Mouse (Mus musculus): ENCODE data around the gene Gm14226.
A peak's percentile ranks its signal among the peaks of the same experiment; 100 is the strongest.
"Not testable (repeated sequence)": the region's sequence is repeated elsewhere in the genome, so short reads cannot be mapped to it uniquely, and the experiment has no call there.

The Gm14226 gene

DNA sequence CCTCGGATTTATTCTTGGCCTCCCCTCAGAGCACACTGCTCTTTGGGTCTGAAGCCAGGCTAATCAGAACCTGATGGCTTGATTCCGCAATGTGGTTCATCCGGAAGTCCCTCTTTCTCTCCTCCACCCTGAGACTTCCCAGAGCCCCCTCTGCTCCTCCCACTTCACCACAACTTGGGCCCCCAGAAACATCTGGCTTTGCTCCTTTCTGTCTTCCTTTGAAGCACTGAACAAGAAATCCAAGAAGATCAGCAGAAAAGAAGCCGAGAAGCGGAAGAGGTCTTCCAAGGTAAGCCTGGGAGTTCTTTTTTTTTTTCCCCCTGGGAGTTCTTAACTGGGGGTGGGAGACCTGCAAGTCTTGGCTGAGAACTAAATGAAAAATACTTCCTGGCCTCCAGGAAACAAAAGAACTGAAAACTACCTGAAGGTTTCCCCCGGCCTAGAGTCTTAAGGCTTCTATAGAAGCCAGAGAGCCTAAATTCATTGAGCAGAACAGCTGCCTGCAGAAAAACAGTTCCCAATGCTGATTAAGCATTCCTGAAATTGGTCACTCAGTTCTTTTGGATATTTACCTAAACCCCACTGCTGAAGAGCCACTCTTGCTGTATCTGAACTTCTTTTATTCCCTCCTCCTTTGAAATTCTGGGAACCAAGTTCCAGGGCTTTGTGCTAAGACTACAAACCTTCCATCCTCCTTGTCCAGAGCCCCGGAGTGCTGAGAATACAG is 29.5 kb downstream of the Gm14226 start:
- no peak for DNase-seq (ENCODE audit: low read depth)

GRCm38 (mm10) chr2:155050108-155050503 is 32.0 kb downstream of the Gm14226 start:
- no peak for DNase-seq (ENCODE audit: low read depth)

DNA sequence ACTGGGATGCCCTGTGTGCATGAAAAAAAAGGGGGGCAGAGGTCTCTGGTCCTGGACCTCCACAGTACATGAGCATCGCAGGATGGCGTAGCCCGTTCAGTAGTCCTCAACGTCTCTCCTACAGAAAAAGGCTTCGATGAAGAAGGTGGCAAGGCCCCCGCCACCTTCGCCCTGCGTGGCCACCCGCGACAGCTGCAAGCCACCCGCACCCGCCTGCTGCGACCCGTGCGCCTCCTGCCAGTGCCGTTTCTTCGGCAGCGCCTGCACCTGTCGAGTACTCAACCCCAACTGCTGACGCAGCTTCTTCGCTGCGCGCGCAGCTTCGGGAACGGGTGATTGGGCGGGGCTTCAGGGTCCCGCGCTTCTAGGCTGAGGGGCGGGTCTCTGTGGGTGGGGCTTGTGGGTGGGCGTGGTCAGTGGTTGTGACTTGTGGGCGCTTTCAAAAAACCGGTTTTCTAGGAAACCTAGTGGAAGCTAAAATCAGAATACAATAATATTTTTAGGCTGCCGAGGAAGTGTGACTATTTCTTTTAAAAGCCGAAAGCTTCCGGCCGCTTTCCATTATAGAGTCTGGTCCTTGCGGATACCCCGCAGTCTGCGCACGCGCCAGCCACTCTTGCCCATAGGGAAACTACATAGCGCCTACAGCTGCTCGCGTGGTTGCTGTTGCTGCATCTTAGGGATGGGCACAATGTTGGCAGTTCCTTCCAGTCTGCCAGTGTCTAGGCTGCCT is 32.6 kb downstream of the Gm14226 start:
- DNase-seq (ENCODE audit: low read depth): peak; percentile 98

DNA sequence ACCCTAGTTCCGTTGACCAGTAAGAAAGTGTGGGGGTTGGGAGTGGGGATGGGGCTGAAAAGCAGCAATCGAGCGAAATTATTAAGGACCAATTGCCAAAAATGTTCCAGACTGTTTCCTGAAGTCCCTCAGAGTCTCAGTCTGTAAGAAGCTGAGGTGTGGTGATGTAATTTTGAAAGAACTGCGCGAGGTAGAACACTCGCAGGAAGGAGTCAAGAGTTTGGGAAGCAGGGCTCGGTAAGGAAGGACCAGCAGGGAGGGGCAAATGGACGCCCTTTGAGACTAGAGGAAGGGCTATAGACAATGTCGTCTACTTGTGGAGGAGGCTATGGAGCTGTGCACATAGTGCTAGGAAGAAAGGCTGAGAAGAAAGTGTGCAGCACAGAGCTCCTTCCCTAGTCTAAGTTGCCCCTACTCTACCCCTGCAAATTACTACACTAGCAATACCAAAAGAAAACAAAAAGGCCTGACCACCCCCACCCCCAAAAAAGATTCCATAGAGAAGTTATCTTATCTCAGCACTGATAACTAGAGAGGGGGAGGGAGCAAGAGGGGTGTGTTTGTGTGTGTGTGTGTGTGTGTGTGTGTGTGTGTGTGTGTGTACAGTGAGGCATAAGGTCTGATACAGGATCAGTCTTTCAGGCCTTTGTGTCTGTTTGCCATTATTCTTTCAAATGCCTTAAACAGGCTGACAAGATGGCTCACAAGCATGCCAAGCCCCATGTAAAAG is 33.7 kb downstream of the Gm14226 start:
- DNase-seq (ENCODE audit: low read depth): peak; percentile 16

- no peak for DNase-seq (ENCODE audit: low read depth)
Measured at GRCm38 (mm10) chr2:155052681-155053080, 34.6 kb downstream of the Gm14226 start.

GRCm38 (mm10) chr2:155053512-155053911 is 35.4 kb downstream of the Gm14226 start:
- DNase-seq (ENCODE audit: low read depth): not testable (repeated sequence)

DNA sequence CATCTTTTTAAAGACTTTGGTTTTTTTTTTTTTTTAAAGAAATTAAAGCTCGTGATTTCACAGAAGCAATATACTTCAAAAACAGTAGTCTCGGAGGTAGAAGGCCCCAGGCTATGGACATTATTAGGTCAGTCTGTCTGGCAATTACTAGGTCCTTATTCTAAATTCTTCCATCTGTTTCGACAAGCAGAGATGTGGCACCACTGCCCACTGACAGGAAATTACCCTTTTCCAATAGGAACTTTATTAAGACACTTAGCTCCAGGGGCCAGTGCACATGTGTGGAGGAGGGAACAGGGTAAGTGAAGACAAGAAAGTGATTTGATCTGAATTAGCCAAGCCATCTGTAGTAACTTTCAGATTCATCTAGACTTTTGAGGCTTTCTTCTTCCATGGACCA is 36.6 kb downstream of the Gm14226 start:
- no peak for DNase-seq (ENCODE audit: low read depth)

DNA sequence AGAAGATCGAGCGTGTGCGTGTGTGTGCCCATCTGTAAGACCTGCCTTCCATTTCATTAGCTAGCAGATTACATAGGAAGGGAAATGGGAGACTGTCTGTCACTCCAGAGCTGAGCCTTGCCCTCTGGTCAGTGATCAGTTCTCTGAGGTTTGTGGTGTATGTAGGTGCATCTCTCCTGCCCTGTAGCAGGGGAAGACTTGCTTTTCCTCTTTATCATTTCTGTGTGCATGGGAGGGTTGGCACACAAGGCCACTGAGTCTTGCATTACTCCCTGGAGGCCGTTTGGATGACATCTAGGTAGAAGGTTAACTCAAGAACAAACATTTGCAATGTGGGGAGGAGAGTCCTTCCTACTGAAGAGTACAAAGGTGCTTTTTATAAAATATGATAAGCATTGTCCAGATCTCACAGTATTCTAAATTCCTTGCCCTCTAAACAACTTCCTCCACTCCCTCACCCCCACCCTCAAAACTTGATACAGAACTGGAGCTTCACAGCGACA is 38.1 kb downstream of the Gm14226 start:
- DNase-seq (ENCODE audit: low read depth): no peak

DNA sequence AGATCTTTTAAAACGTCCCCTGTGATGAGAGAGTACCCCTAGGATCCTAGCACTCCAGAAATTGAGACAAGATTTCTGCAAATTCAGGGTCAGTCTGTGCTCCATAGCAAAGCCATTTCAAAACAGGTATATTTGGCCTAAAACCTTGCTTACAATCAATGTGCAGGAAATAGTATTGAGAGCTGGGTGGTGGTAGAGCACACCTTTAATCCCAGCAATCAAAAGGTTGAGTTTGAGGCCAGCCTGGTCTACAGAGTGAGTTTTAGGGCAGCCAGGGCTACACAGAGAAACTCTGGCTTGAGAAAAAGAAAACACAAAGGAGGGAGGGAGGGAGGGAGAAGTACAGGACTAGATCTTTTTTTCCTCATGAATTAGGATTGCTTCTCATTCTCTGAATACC is 39.3 kb downstream of the Gm14226 start:
- no peak for DNase-seq (ENCODE audit: low read depth)

DNA sequence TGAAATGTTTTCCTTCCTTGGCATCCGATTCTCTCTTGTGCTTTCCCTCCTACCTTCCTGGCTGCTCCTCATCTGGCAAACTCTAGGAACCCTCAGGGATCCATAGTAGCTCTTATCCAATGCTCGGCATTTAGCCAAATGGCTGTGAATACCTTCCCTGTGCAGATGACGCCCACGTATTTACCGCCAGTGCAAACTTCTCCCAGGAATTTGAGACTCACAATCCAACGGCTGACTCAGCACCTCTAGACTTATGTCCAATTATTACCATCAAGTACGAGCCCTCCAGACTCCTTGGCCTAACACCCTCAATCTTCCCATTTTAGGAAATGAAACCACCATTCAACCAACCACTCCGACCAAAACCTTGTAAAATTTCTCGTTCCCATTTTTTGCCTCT is 53.0 kb downstream of the Gm14226 start:
- DNase-seq (ENCODE audit: low read depth): no peak

- DNase-seq (ENCODE audit: low read depth): no peak
Measured at GRCm38 (mm10) chr2:155072353-155073145, 54.5 kb downstream of the Gm14226 start.

GRCm38 (mm10) chr2:155073347-155073746 is 55.3 kb downstream of the Gm14226 start:
- DNase-seq (ENCODE audit: low read depth): no peak

- peak; percentile 92 for DNase-seq (ENCODE audit: low read depth)
Measured at GRCm38 (mm10) chr2:155073978-155074765, 56.1 kb downstream of the Gm14226 start, which contains the start of gene Ahcy. Gene Ahcy (minus strand): TSS chr2:155074497.

DNA sequence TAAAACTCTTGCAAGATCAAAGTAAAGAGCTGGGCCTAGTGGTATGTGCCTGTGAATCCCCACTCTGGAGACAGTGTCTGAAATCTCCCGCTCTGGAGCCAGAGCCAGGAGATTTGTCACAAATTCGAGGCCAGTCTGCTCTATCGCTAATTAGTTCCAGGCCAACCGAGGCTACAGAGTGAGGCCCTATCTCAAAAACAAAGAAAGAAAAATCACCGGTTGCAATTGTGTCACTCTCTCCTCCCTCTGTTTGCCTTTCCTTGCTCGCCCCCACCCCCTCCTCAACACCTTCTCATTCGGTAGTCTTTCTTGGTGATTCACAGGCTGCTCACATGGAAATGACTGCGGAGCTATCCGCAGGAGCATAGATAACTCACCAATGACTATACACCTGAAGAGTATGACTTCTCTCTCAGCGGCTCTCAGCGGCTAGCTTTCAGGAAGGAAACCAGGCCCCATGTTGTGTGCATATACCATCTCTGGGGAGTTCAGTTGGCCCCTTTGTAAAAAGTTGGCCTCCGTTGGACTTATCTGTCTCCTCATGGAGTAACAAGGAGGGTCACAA is 56.8 kb downstream of the Gm14226 start:
- no peak for DNase-seq (ENCODE audit: low read depth)

GRCm38 (mm10) chr2:155075649-155076048 is 57.6 kb downstream of the Gm14226 start:
- no peak for DNase-seq (ENCODE audit: low read depth)
